Mouse (Mus musculus) hindbrain, embryonic 10.5 days (tissue): ENCODE data around the gene Tecta. TPM values are rescaled to one million over a fixed set of nuclear protein-coding genes. Genes with fewer than 3 reads are reported as not detected.

Source experiments
- DNase-seq: peaks from one replicate; pipeline ENCODE4 v3.0.0-alpha.2; 2017; ENCODE audit warnings: low spot score
- H3K27ac ChIP-seq: fragments of 300-500 bp; sonication (generic); 2 replicates; pipeline ENCODE4 v1.5.1; 2016; ENCODE audit warnings: mild to moderate bottlenecking, moderate library complexity
- H3K27me3 ChIP-seq: fragments of 300-500 bp; sonication (generic); 2 replicates; pipeline ENCODE4 v1.6.1; 2016; ENCODE audit warnings: mild to moderate bottlenecking; ENCODE audit not compliant: poor library complexity, insufficient read depth, severe bottlenecking
- H3K36me3 ChIP-seq: fragments of 300-500 bp; sonication (generic); 2 replicates; pipeline ENCODE4 v1.6.1; 2016; ENCODE audit warnings: mild to moderate bottlenecking, moderate library complexity
- H3K4me1 ChIP-seq: fragments of 300-500 bp; sonication (generic); replicated peaks from 2 replicates; pipeline ENCODE4 v1.6.1; 2016; ENCODE audit warnings: mild to moderate bottlenecking
- H3K4me3 ChIP-seq: fragments of 300-500 bp; sonication (generic); 2 replicates; pipeline ENCODE4 v1.5.1; 2016; ENCODE audit warnings: mild to moderate bottlenecking, moderate library complexity
- H3K9me3 ChIP-seq: fragments of 300-500 bp; sonication (generic); 2 replicates; pipeline ENCODE4 v1.6.1; 2016; ENCODE audit warnings: mild to moderate bottlenecking, moderate library complexity
- WGBS: fragments of 180-500 bp; shearing (Covaris S2); methylation state at CpG from one replicate; pipeline ENCODE4 v1.1.7; 2016; 5-methylcytosine and 5-hydroxymethylcytosine counted together
- polyA plus RNA-seq: library from polyadenylated mRNA; unstranded; fragments of >200 nt; fragmentation: Nextera tagmentation; extraction: Ambion mirVana; gene quantifications from 2 replicates; pipeline ENCODE4 v1.2.1, GENCODE M21; 2016

The Tecta gene
- polyA plus RNA-seq, 1 experiment from 2014 or later = 0.46 TPM

DNA sequence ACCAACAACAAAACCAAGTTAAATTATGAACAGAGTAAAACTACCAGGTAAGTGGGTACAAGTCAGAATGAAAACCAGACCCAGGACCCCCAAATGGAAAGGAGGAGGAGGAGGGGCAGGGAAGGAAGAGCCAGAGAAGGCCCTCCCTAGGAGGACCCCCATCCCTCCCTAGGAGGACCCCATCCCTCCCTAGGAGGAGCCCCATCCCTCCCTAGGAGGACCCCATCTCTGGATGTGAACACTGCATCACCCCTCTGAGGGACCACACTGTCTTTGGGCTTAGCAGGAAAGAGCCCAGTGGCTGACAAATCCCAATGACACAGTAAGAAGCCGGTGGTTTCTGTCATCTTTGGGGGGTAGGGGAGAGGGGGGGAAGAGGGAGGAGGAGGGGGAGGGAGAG, 15.5 kb upstream of the Tecta start:
- no peaks in the 10 kb centered on the region for H3K27me3 ChIP-seq
- DNase-seq = no peak
- H3K36me3 ChIP-seq = peaks cover 44% of the 10 kb centered on the region
- no peaks in the 10 kb centered on the region for H3K9me3 ChIP-seq
- WGBS = 21% methylated on average over 1 of the region's 1 CpGs
- H3K4me3 ChIP-seq = no peak overlapping the region
- H3K27ac ChIP-seq = no peak overlapping the region
- H3K4me1 ChIP-seq = peaks cover 30% of the 10 kb centered on the region

DNA sequence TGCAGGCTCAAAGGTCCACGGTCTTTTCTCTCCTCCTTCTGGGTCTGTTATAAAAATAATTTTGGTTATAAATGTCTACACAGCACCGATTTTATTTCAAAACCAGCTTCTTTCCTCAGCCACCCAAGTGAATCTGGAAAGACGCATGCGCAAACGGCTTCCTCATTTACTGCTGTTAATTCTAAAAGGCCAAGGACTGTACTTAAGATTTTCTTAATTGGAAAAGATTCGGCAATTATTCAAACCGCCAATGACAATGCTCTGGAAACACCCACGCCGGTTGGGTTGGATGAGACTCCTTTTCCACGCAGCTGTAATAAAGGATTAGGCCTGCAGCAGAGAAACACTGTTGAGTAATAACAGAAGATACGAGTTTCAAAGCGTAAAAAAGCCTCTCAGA, 13.6 kb upstream of the Tecta start:
- peaks cover 30% of the 10 kb centered on the region for H3K4me1 ChIP-seq
- 80% methylated on average over 12 of the region's 12 CpGs for WGBS
- no peaks in the 10 kb centered on the region for H3K27me3 ChIP-seq
- H3K36me3 ChIP-seq = peaks cover 36% of the 10 kb centered on the region
- no peak overlapping the region for H3K27ac ChIP-seq
- no peaks in the 10 kb centered on the region for H3K9me3 ChIP-seq
- H3K4me3 ChIP-seq = no peak overlapping the region
- no peak for DNase-seq

DNA sequence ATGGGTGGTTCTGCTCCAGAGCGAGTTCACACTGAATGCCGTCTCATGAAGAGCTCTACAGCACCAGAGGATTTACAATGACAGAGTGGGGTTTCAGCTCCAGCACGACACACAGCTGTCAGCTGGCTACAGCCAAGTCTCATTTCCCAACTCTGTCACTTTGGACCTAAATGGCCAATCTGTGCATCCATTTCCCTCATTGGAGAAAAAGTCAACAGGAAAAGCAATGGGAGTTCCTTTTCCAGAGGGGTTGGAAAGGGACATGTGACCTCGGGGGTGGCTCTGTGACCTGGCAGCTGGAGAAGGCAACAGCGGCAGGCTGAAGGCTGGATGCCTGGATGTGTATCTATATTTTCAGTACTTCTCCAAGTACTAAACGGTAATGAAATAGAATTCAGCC, 11.6 kb upstream of the Tecta start:
- Histone ChIP-seq H3K4me3 (no peak overlapping the region), H3K27ac (no peak overlapping the region), H3K9me3 (no peaks in the 10 kb centered on the region), H3K36me3 (peaks cover 24% of the 10 kb centered on the region), H3K27me3 (no peaks in the 10 kb centered on the region), H3K4me1 (peaks cover 29% of the 10 kb centered on the region)
- WGBS = 93% methylated on average over 6 of the region's 6 CpGs
- no peak for DNase-seq

DNA sequence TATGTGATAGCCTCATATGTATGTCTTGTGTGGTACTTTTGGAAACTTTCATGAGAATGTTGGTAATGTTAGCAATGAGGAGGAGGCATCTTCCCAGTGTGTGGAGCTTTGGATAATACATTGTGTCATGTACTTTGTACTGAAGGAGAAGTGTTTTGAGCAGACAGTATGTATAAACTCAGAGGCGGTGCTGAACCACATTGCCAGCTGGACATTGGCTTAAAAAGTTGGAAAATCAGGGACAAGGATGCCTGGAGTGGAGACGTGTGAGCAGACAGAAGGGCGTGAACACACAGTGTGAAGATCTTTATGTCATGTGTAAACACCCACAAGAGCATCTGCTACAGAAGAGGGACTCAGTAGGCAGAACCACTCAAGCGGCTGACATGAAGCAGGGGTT, 6.0 kb upstream of the Tecta start:
- no peak for DNase-seq
- H3K4me3 ChIP-seq = no peak overlapping the region
- no peaks in the 10 kb centered on the region for H3K27me3 ChIP-seq
- WGBS = 84% methylated on average over 4 of the region's 4 CpGs
- peaks cover 11% of the 10 kb centered on the region for H3K4me1 ChIP-seq
- H3K36me3 ChIP-seq = no peaks in the 10 kb centered on the region
- no peaks in the 10 kb centered on the region for H3K9me3 ChIP-seq
- H3K27ac ChIP-seq = no peak overlapping the region

DNA sequence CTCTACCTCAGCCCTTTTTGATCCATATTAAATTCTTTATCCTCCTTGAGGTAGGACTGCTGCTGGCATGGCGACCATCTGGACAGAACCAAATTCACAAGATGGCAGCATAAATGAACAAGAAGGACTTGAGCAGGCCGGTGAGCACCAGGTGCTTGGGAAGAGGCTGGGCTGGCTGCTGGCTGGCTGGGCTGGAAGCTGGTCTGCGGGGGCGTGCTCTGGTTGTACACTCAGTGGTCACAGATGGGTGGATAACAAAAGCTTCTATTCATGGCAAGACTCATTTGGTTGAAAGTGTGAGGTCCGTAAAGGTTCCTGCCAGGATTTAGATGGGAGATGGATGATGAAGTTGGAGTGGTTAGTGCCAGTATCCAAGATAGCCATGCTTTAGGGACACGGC, 1.8 kb upstream of the Tecta start:
- peak; percentile 9 for DNase-seq
- no peak overlapping the region for H3K4me3 ChIP-seq
- H3K9me3 ChIP-seq = no peaks in the 10 kb centered on the region
- H3K27me3 ChIP-seq = no peaks in the 10 kb centered on the region
- peaks cover 26% of the 10 kb centered on the region for H3K4me1 ChIP-seq
- WGBS = 56% methylated on average over 6 of the region's 6 CpGs
- no peaks in the 10 kb centered on the region for H3K36me3 ChIP-seq
- peak overlapping the region; percentile 62; the same call in 1 of the 2 replicates for H3K27ac ChIP-seq

DNA sequence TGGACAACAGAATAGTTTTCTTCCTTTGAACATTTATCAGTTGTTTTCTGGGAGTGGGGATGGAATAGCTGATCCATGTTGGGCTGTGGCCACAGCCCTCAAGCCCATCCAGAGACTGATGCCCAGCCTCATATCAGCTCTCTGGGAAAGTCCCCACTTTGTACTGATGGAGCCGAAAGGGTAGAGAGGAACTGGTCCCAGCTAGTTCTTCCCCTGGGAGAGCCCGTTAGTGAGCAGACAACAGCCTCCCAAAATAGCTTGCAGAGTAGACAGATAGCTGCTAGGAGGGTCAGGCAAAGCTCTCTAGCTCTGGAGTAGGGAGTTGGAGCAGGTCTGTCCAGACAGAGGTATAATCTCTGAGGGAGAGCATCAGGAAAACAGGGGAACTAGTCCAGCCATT, 3.6 kb downstream of the Tecta start:
- Histone ChIP-seq H3K4me1 (peaks cover 19% of the 10 kb centered on the region), H3K36me3 (no peaks in the 10 kb centered on the region), H3K9me3 (no peaks in the 10 kb centered on the region), H3K27me3 (no peaks in the 10 kb centered on the region), H3K4me3 (no peak overlapping the region), H3K27ac (no peak overlapping the region)
- WGBS = 86% methylated on average over 2 of the region's 2 CpGs
- no peak for DNase-seq

DNA sequence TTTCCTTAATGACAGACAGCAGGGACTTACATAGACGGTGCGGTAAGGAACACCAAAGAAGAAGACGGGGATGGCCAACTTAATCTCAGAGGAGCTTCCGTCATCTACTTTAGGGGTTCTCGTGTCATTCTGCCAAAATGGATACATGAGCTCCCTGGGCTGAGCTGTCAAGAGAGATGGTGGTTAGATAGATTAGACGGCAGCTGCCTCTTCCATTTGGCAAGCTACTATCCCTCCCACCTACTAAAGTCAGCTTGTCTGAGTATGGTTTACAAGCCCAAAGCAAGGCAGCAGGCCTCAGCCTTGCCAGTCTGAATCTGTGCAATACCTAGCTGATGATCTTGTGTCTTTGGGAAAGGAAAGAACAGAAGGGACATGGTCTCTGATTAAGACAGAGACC, 4.8 kb downstream of the Tecta start:
- Histone ChIP-seq H3K27ac (no peak overlapping the region), H3K27me3 (no peaks in the 10 kb centered on the region), H3K9me3 (no peaks in the 10 kb centered on the region), H3K4me1 (peaks cover 9% of the 10 kb centered on the region; the same call in 1 of the 2 replicates), H3K4me3 (no peak overlapping the region), H3K36me3 (no peaks in the 10 kb centered on the region)
- DNase-seq = no peak
- WGBS = 93% methylated on average over 6 of the region's 6 CpGs

DNA sequence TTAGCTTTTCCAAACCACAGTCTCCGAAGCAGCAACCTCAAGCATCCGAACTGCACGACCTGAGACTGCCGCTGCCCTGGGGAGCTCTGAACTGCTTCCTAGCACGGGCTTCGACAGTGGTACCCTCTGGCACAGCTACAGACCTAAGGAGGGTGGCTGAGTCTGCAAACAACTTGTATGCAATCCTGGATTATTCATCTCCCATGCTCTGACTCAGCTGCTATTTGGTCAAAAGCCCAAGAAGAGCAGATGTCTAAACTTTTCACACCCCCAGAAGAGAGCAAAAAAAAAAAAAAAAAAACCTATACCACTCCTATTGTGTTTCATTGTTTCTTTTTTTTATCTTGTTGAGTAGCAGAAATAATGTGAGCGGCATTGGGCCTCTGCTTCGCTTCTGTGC, 5.4 kb downstream of the Tecta start:
- Histone ChIP-seq H3K4me3 (no peak overlapping the region), H3K9me3 (no peaks in the 10 kb centered on the region), H3K36me3 (no peaks in the 10 kb centered on the region), H3K27me3 (no peaks in the 10 kb centered on the region), H3K27ac (no peak overlapping the region), H3K4me1 (peaks cover 3% of the 10 kb centered on the region; the same call in 1 of the 2 replicates)
- DNase-seq = no peak
- WGBS = 86% methylated on average over 8 of the region's 8 CpGs

DNA sequence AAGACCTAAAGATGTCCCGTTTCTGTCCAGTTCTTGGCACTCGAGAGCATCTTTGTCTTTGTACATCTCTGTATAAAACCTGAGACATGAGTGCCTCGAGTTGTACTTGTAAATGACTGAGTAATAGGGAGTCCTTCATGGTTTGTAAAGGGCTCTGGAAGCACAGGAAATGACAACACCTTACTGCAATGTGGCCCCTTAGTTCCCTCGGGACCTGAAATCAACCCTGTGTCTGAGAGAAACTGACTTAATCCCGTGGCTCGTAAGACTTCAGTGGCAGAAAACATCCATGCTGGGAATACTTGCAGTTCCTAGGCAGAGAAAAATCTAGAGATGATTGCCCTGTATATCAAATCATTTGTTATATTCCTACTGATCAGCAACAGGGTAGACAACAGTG, 6.8 kb downstream of the Tecta start:
- no peaks in the 10 kb centered on the region for H3K9me3 ChIP-seq
- no peaks in the 10 kb centered on the region for H3K36me3 ChIP-seq
- 76% methylated on average over 6 of the region's 6 CpGs for WGBS
- no peaks in the 10 kb centered on the region for H3K27me3 ChIP-seq
- no peaks in the 10 kb centered on the region for H3K4me1 ChIP-seq
- no peak overlapping the region for H3K27ac ChIP-seq
- DNase-seq = no peak
- no peak overlapping the region for H3K4me3 ChIP-seq

DNA sequence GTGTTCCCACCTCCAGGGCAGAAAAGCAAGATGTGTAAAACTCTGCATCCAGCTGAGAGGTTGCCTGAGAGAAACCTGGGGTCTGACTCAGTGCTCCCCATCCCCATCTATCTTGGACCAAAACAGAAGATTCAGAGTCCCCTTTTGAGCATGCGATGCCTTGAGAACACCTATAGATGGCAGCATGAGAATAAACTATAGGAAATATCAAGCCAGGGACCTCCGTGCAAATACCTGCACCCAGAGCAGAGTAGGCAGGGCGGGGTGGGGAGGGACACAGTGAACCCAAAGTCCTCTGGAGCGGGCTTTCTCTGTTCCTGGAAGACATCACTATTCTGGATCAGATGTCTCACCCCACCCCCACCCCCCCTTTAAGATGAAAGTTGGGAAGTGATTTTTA, 11.2 kb downstream of the Tecta start:
- H3K36me3 ChIP-seq = no peaks in the 10 kb centered on the region
- H3K27ac ChIP-seq = no peak overlapping the region
- no peaks in the 10 kb centered on the region for H3K9me3 ChIP-seq
- 55% methylated on average over 4 of the region's 4 CpGs for WGBS
- no peaks in the 10 kb centered on the region for H3K4me1 ChIP-seq
- H3K4me3 ChIP-seq = no peak overlapping the region
- no peaks in the 10 kb centered on the region for H3K27me3 ChIP-seq
- no peak for DNase-seq

DNA sequence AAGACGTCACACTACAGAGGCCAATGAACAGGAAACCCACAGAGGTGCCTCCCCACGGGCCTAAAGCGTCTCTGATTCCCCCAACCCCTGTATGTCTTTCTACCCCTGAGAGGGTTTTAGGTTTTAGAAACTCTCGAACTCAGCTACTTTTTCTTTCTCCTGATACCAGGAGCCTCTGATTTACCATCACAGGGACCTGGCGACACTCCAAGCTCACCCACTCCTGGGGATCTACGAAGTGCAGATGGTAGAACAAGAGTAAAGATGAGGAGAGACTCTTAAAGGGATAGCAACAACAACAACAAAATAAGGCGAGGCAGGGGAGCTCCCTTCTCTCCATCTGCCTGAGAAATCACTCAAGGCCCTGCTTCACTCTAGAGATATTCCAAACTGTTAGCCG, 12.7 kb downstream of the Tecta start:
- DNase-seq = no peak
- H3K4me3 ChIP-seq = no peak overlapping the region
- no peaks in the 10 kb centered on the region for H3K4me1 ChIP-seq
- WGBS = 82% methylated on average over 8 of the region's 8 CpGs
- no peak overlapping the region for H3K27ac ChIP-seq
- H3K9me3 ChIP-seq = no peaks in the 10 kb centered on the region
- H3K27me3 ChIP-seq = no peaks in the 10 kb centered on the region
- no peaks in the 10 kb centered on the region for H3K36me3 ChIP-seq

DNA sequence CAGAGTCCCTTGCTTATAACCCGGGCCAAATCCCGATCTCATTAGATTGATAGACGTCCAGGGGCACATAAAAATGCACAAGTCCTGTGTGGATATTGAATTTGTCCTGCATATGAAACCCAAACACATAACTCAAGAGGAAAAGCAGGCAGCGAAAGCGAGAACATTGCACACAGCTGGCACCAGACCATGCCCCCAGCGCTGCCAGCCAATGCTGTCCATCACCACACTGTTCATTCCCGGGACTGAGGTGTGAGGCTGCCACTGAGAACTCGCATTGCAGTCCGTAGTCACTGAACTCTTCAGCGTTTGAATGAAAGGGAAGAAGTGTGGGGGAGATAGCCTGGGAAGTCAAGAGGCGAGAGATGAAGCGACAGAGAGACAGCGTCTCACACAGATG, 14.1 kb downstream of the Tecta start:
- H3K27me3 ChIP-seq = no peaks in the 10 kb centered on the region
- 88% methylated on average over 13 of the region's 13 CpGs for WGBS
- H3K4me1 ChIP-seq = no peaks in the 10 kb centered on the region
- no peak for DNase-seq
- no peak overlapping the region for H3K4me3 ChIP-seq
- H3K9me3 ChIP-seq = no peaks in the 10 kb centered on the region
- H3K36me3 ChIP-seq = no peaks in the 10 kb centered on the region
- no peak overlapping the region for H3K27ac ChIP-seq

DNA sequence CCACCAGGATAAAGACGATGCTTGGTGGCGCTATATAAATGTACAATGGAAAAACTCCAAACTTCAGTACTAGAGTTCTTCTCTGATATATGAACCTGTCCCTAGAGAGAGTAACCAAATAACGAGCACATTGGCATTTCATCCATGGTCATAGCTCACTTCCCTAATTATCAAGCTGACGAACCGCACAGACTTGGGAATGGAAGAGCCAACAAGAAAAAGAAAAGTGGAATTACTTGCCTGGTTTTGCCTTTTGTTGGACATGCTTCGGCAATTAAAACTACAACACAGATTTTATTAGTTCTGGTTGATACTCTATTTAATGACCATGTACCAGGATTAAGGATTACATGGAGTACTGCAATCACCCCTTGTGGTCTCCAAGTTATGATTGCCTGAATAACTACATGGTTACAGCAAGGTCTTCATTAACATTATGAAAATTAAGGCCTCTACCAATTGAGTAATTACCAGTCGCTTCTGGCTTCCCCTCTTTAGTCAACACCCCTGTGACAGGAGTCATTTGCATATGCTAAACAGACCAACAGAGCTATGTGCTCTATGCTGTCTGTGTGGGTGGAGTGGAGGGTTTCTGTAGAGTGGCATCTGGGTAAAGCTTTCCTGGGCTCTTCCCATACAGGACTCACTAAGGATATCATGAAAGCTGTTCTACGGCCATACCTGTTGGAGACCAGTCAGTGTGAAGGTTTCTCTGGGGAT, 16.9 kb downstream of the Tecta start:
- DNase-seq = no peak
- Histone ChIP-seq H3K4me1 (no peaks in the 10 kb centered on the region), H3K4me3 (no peak overlapping the region), H3K27me3 (no peaks in the 10 kb centered on the region), H3K36me3 (no peaks in the 10 kb centered on the region), H3K27ac (no peak overlapping the region), H3K9me3 (no peaks in the 10 kb centered on the region)
- 84% methylated on average over 8 of the region's 8 CpGs for WGBS

DNA sequence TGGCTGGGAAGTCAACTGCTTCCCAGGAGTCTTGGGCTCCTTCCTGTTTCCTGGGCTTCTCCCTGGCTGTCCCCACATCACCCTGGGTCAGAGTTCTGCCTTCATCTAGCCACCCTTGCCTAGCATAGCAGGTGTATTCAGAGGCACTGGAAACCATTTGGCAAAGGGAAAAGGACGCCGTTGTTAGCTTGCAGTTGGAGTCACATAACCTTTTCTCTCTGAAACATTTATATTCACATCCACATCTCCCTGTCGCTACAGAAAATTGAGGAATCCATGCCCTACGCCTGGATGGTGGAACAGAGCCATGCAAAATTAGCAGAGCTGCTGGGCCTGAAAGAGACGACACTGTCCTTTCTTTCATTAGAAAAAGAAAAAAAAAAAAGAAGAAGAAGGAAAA, 17.7 kb downstream of the Tecta start:
- Histone ChIP-seq H3K27me3 (no peaks in the 10 kb centered on the region), H3K4me3 (no peak overlapping the region), H3K27ac (no peak overlapping the region), H3K4me1 (no peaks in the 10 kb centered on the region), H3K36me3 (no peaks in the 10 kb centered on the region), H3K9me3 (no peaks in the 10 kb centered on the region)
- WGBS = 68% methylated on average over 5 of the region's 5 CpGs
- DNase-seq = no peak
